Mouse (Mus musculus) forebrain, embryonic 12.5 days (tissue): ENCODE data around the gene Trpm4. TPM values are rescaled to one million over a fixed set of nuclear protein-coding genes. Genes with fewer than 3 reads are reported as not detected.
A peak's percentile ranks its signal among the peaks of the same experiment; 100 is the strongest.

Experiments used
- ATAC-seq: fragments of 200-750 bp; cut with Nextera tagmentation; 2 replicates; pipeline ENCODE4 v1.8.0; 2017; ENCODE audit warnings: moderate TSS enrichment; ENCODE audit not compliant: low FRiP score
- H3K27ac ChIP-seq: fragments of 300-500 bp; sonication (generic); 2 replicates; pipeline ENCODE4 v1.5.1; 2016; ENCODE audit warnings: mild to moderate bottlenecking
- H3K27me3 ChIP-seq: fragments of 300-500 bp; sonication (generic); 2 replicates; pipeline ENCODE4 v1.6.1; 2016; ENCODE audit warnings: mild to moderate bottlenecking
- H3K36me3 ChIP-seq: fragments of 300-500 bp; sonication (generic); replicated peaks from 2 replicates; pipeline ENCODE4 v1.6.1; 2016; ENCODE audit warnings: mild to moderate bottlenecking
- H3K4me1 ChIP-seq: fragments of 300-500 bp; sonication (generic); 2 replicates; pipeline ENCODE4 v1.6.1; 2016
- H3K4me2 ChIP-seq: fragments of 300-500 bp; sonication (generic); 2 replicates; pipeline ENCODE4 v1.6.1; 2016; ENCODE audit warnings: mild to moderate bottlenecking, moderate library complexity
- H3K4me3 ChIP-seq: fragments of 300-500 bp; sonication (generic); replicated peaks from 2 replicates; pipeline ENCODE4 v1.5.1; 2016; ENCODE audit warnings: mild to moderate bottlenecking
- H3K9ac ChIP-seq: fragments of 300-500 bp; sonication (generic); 2 replicates; pipeline ENCODE4 v1.6.1; 2016; ENCODE audit warnings: mild to moderate bottlenecking
- H3K9me3 ChIP-seq: fragments of 300-500 bp; sonication (generic); 2 replicates; pipeline ENCODE4 v1.6.1; 2016
- WGBS: fragments of 180-500 bp; shearing (Covaris S2); methylation state at CpG from one replicate; pipeline ENCODE4 v1.1.7; 2016; 5-methylcytosine and 5-hydroxymethylcytosine counted together
- polyA plus RNA-seq: library from polyadenylated mRNA; unstranded; fragments of >200 nt; fragmentation: Nextera tagmentation; extraction: Ambion mirVana; gene quantifications from 2 replicates; pipeline ENCODE4 v1.2.1, GENCODE M21; 2016

Gene Trpm4
- polyA plus RNA-seq, 1 experiment from 2014 or later, result 6.6 TPM

GRCm38 (mm10) chr7:45328841-45329475 lies 4.6 kb downstream of the Trpm4 start:
- peaks cover 16% of the 10 kb centered on the region for H3K4me1 ChIP-seq
- H3K27me3 ChIP-seq, result 0 out of 2 replicates have a peak, but pooled peaks cover 6% of the 10 kb centered on the region
- WGBS, result 84% methylated on average over 13 of the region's 13 CpGs
- no peak for ATAC-seq
- H3K4me3 ChIP-seq, result no peak overlapping the region
- no peak overlapping the region for H3K9ac ChIP-seq
- no peak overlapping the region for H3K4me2 ChIP-seq
- no peak overlapping the region for H3K27ac ChIP-seq
- no peaks in the 10 kb centered on the region for H3K9me3 ChIP-seq
- H3K36me3 ChIP-seq, result no peaks in the 10 kb centered on the region

- Histone ChIP-seq H3K4me2 (no peak overlapping the region), H3K4me3 (no peak overlapping the region), H3K4me1 (no peaks in the 10 kb centered on the region), H3K36me3 (no peaks in the 10 kb centered on the region), H3K27me3 (no peaks in the 10 kb centered on the region), H3K27ac (no peak overlapping the region), H3K9me3 (no peaks in the 10 kb centered on the region), H3K9ac (no peak overlapping the region)
- no peak for ATAC-seq
Measured at GRCm38 (mm10) chr7:45325800-45326199, 7.8 kb downstream of the Trpm4 start.

- H3K9ac ChIP-seq, result no peak overlapping the region
- no peak overlapping the region for H3K27ac ChIP-seq
- 91% methylated on average over 5 of the region's 5 CpGs for WGBS
- H3K27me3 ChIP-seq, result no peaks in the 10 kb centered on the region
- no peak for ATAC-seq
- H3K36me3 ChIP-seq, result no peaks in the 10 kb centered on the region
- no peaks in the 10 kb centered on the region for H3K9me3 ChIP-seq
- no peak overlapping the region for H3K4me2 ChIP-seq
- no peak overlapping the region for H3K4me3 ChIP-seq
- no peaks in the 10 kb centered on the region for H3K4me1 ChIP-seq
Measured at GRCm38 (mm10) chr7:45323069-45323468, 10.5 kb downstream of the Trpm4 start.

GRCm38 (mm10) chr7:45322245-45322644 lies 11.3 kb downstream of the Trpm4 start:
- H3K27ac ChIP-seq, result no peak overlapping the region
- no peaks in the 10 kb centered on the region for H3K27me3 ChIP-seq
- ATAC-seq, result no peak
- H3K4me2 ChIP-seq, result no peak overlapping the region
- no peaks in the 10 kb centered on the region for H3K9me3 ChIP-seq
- no peak overlapping the region for H3K9ac ChIP-seq
- H3K4me1 ChIP-seq, result no peaks in the 10 kb centered on the region
- no peaks in the 10 kb centered on the region for H3K36me3 ChIP-seq
- H3K4me3 ChIP-seq, result no peak overlapping the region
- WGBS, result 88% methylated on average over 4 of the region's 4 CpGs

GRCm38 (mm10) chr7:45316536-45316935 lies 17.0 kb downstream of the Trpm4 start:
- Histone ChIP-seq H3K27me3 (no peaks in the 10 kb centered on the region), H3K9me3 (no peaks in the 10 kb centered on the region), H3K27ac (no peak overlapping the region), H3K9ac (no peak overlapping the region), H3K4me3 (no peak overlapping the region), H3K36me3 (no peaks in the 10 kb centered on the region), H3K4me1 (peaks cover 13% of the 10 kb centered on the region; the same call in 1 of the 2 replicates), H3K4me2 (no peak overlapping the region)
- ATAC-seq, result no peak
- WGBS, result 94% methylated on average over 14 of the region's 14 CpGs

GRCm38 (mm10) chr7:45315182-45315701 lies 18.3 kb downstream of the Trpm4 start:
- Histone ChIP-seq H3K4me1 (peaks cover 13% of the 10 kb centered on the region; the same call in 1 of the 2 replicates), H3K9ac (no peak overlapping the region), H3K36me3 (no peaks in the 10 kb centered on the region), H3K27ac (no peak overlapping the region), H3K9me3 (no peaks in the 10 kb centered on the region), H3K4me2 (no peak overlapping the region), H3K27me3 (no peaks in the 10 kb centered on the region), H3K4me3 (no peak overlapping the region)
- 88% methylated on average over 10 of the region's 10 CpGs for WGBS
- ATAC-seq, result no peak

GRCm38 (mm10) chr7:45313495-45313894 lies 20.1 kb downstream of the Trpm4 start:
- no peak overlapping the region for H3K4me3 ChIP-seq
- H3K4me1 ChIP-seq, result peaks cover 23% of the 10 kb centered on the region
- no peaks in the 10 kb centered on the region for H3K9me3 ChIP-seq
- H3K27me3 ChIP-seq, result no peaks in the 10 kb centered on the region
- no peak overlapping the region for H3K27ac ChIP-seq
- H3K36me3 ChIP-seq, result no peaks in the 10 kb centered on the region
- no peak for ATAC-seq
- no peak overlapping the region for H3K4me2 ChIP-seq
- 48% methylated on average over 9 of the region's 9 CpGs for WGBS
- no peak overlapping the region for H3K9ac ChIP-seq

- 29% methylated on average over 10 of the region's 10 CpGs for WGBS
- Histone ChIP-seq H3K27ac (no peak overlapping the region), H3K9me3 (no peaks in the 10 kb centered on the region)
Measured at GRCm38 (mm10) chr7:45312686-45313453, 20.7 kb downstream of the Trpm4 start.

GRCm38 (mm10) chr7:45312023-45312422 lies 21.6 kb downstream of the Trpm4 start:
- Histone ChIP-seq H3K9me3 (no peaks in the 10 kb centered on the region), H3K27me3 (0 out of 2 replicates have a peak, but pooled peaks cover 2% of the 10 kb centered on the region), H3K9ac (no peak overlapping the region), H3K4me3 (no peak overlapping the region), H3K27ac (no peak overlapping the region), H3K36me3 (no peaks in the 10 kb centered on the region), H3K4me2 (no peak overlapping the region), H3K4me1 (peaks cover 23% of the 10 kb centered on the region)
- 72% methylated on average over 8 of the region's 8 CpGs for WGBS
- no peak for ATAC-seq

More at GRCm38 (mm10) chr7:45312686-45313453, 20.7 kb downstream of the Trpm4 start:
- Histone ChIP-seq H3K9ac (no peak overlapping the region), H3K27me3 (no peaks in the 10 kb centered on the region), H3K36me3 (no peaks in the 10 kb centered on the region), H3K4me2 (no peak overlapping the region), H3K4me1 (peaks cover 23% of the 10 kb centered on the region), H3K4me3 (no peak overlapping the region)
- ATAC-seq, result no peak

GRCm38 (mm10) chr7:45309455-45309854 lies 24.1 kb downstream of the Trpm4 start:
- Histone ChIP-seq H3K27me3 (peaks cover 7% of the 10 kb centered on the region; the same call in 1 of the 2 replicates), H3K9ac (0 out of 2 replicates have a peak overlapping the region, but pooled peaks have one; percentile 17), H3K9me3 (no peaks in the 10 kb centered on the region), H3K4me1 (peaks cover 33% of the 10 kb centered on the region), H3K36me3 (no peaks in the 10 kb centered on the region), H3K27ac (no peak overlapping the region; the same call in 1 of the 2 replicates), H3K4me3 (no peak overlapping the region), H3K4me2 (peak overlapping the region; percentile 4; the same call in 1 of the 2 replicates)
- peak; percentile 41; the same call in 1 of the 2 replicates for ATAC-seq
- WGBS, result 7% methylated on average over 9 of the region's 9 CpGs

GRCm38 (mm10) chr7:45308551-45309240 lies 24.9 kb downstream of the Trpm4 start:
- H3K9me3 ChIP-seq, result no peaks in the 10 kb centered on the region
- H3K4me1 ChIP-seq, result peaks cover 33% of the 10 kb centered on the region
- ATAC-seq, result no peak
- H3K27me3 ChIP-seq, result peaks cover 10% of the 10 kb centered on the region; the same call in 1 of the 2 replicates
- peak overlapping the region; percentile 17; the same call in 1 of the 2 replicates for H3K9ac ChIP-seq
- no peak overlapping the region for H3K27ac ChIP-seq
- 66% methylated on average over 15 of the region's 15 CpGs for WGBS
- no peaks in the 10 kb centered on the region for H3K36me3 ChIP-seq
- no peak overlapping the region for H3K4me3 ChIP-seq
- no peak overlapping the region for H3K4me2 ChIP-seq

GRCm38 (mm10) chr7:45305275-45305674 lies 28.3 kb downstream of the Trpm4 start:
- Histone ChIP-seq H3K9ac (peak overlapping the region; percentile 38), H3K36me3 (no peaks in the 10 kb centered on the region), H3K27me3 (peaks cover 24% of the 10 kb centered on the region), H3K4me3 (peak overlapping the region; percentile 26), H3K4me2 (peak overlapping the region; percentile 53), H3K4me1 (peaks cover 24% of the 10 kb centered on the region), H3K9me3 (no peaks in the 10 kb centered on the region), H3K27ac (no peak overlapping the region)
- ATAC-seq, result no peak
- WGBS, result 2% methylated on average over 17 of the region's 17 CpGs
